Mouse (Mus musculus) midbrain, postnatal 0 days (tissue): ENCODE data around the gene Eif2s1. TPM values are rescaled to one million over a fixed set of nuclear protein-coding genes. Genes with fewer than 3 reads are reported as not detected.

Experiments
- ATAC-seq: fragments of 200-750 bp; cut with Nextera tagmentation; 2 replicates; pipeline ENCODE4 v1.8.0; 2017; ENCODE audit warnings: moderate number of reproducible peaks, mild to moderate bottlenecking, moderate TSS enrichment, moderate library complexity; ENCODE audit not compliant: low FRiP score
- DNase-seq: peaks from one replicate; pipeline ENCODE4 v3.0.0-alpha.2; 2015; ENCODE audit warnings: low spot score
- H3K27ac ChIP-seq: fragments of 300-500 bp; sonication (generic); 2 replicates; pipeline ENCODE4 v1.5.1; 2014; ENCODE audit warnings: low read depth, mild to moderate bottlenecking, low read length, mixed read lengths
- H3K27me3 ChIP-seq: fragments of 300-500 bp; sonication (generic); 2 replicates; pipeline ENCODE4 v1.6.1; 2014; ENCODE audit warnings: low read length, control low read depth, mixed read lengths; ENCODE audit not compliant: insufficient read depth
- H3K36me3 ChIP-seq: fragments of 300-500 bp; sonication (generic); 2 replicates; pipeline ENCODE4 v1.6.1; 2014; ENCODE audit warnings: low read length, control low read depth, mixed read lengths; ENCODE audit not compliant: insufficient read depth
- H3K4me1 ChIP-seq: fragments of 300-500 bp; sonication (generic); 2 replicates; pipeline ENCODE4 v1.6.1; 2014; ENCODE audit warnings: mild to moderate bottlenecking, control low read depth, antibody characterized with exemption, low read length, mixed read lengths; ENCODE audit not compliant: insufficient read depth
- H3K4me2 ChIP-seq: fragments of 300-500 bp; sonication (generic); 2 replicates; pipeline ENCODE4 v1.6.1; 2014; ENCODE audit warnings: low read depth, mild to moderate bottlenecking, low read length, mixed read lengths; ENCODE audit not compliant: poor library complexity, severe bottlenecking
- H3K4me3 ChIP-seq: fragments of 300-500 bp; sonication (generic); 2 replicates; pipeline ENCODE4 v1.5.1; 2014; ENCODE audit warnings: low read depth, mild to moderate bottlenecking, low read length, moderate library complexity
- H3K9ac ChIP-seq: fragments of 300-500 bp; sonication (generic); replicated peaks from 2 replicates; pipeline ENCODE4 v1.6.1; 2014; ENCODE audit warnings: mild to moderate bottlenecking, low read length, moderate library complexity, mixed read lengths; ENCODE audit not compliant: poor library complexity, severe bottlenecking
- H3K9me3 ChIP-seq: fragments of 300-500 bp; sonication (generic); 2 replicates; pipeline ENCODE4 v1.6.1; 2016; ENCODE audit warnings: low read length, control low read depth
- CTCF ChIP-seq: IDR thresholded peaks from 2 replicates; pipeline ENCODE4 v1.5.1; 2016; ENCODE audit warnings: antibody characterized with exemption, mild to moderate bottlenecking
- WGBS: fragments of 180-500 bp; shearing (Covaris S2); extraction: QIAGEN DNeasy Blood & Tissue Kit; methylation state at CpG from one replicate; pipeline ENCODE4 v1.1.7; 2014; 5-methylcytosine and 5-hydroxymethylcytosine counted together
- polyA plus RNA-seq: library from polyadenylated mRNA; unstranded; fragments of >200 nt; fragmentation: Nextera tagmentation; extraction: Ambion mirVana; gene quantifications from 2 replicates; pipeline ENCODE4 v1.2.1, GENCODE M21; 2015
- total RNA-seq: library from RNA; depleted of rRNA; stranded (reverse); fragments of >200 nt; gene quantifications from 2 replicates; pipeline ENCODE4 v1.2.3, GENCODE M21; 2014

Gene Eif2s1
- total and polyA plus RNA-seq, 2 experiments from 2014 or later, result 35.1 to 80.5 TPM

GRCm38 (mm10) chr12:78908081-78908605 lies 46.5 kb downstream of the Eif2s1 start:
- no peak for DNase-seq
- Histone ChIP-seq H3K4me1 (0 out of 2 replicates have a peak, but pooled peaks cover 4% of the 10 kb centered on the region), H3K9me3 (no peaks in the 10 kb centered on the region), H3K36me3 (no peaks in the 10 kb centered on the region), H3K4me3 (no peak overlapping the region), H3K27ac (no peak overlapping the region), H3K27me3 (peaks cover 24% of the 10 kb centered on the region; the same call in 1 of the 2 replicates), H3K4me2 (no peak overlapping the region), H3K9ac (no peak overlapping the region)
- TF ChIP-seq CTCF, result no peak
- 86% methylated on average over 6 of the region's 6 CpGs for WGBS
- ATAC-seq, result no peak

GRCm38 (mm10) chr12:78910684-78911461 lies 49.3 kb downstream of the Eif2s1 start:
- peak overlapping the region; percentile 51 for H3K4me2 ChIP-seq
- 0 out of 2 replicates have a peak overlapping the region, but pooled peaks have one; percentile 26 for H3K4me3 ChIP-seq
- WGBS, result 13% methylated on average over 16 of the region's 16 CpGs
- no peak for TF ChIP-seq CTCF
- no peak for DNase-seq
- H3K27ac ChIP-seq, result no peak overlapping the region
- no peaks in the 10 kb centered on the region for H3K9me3 ChIP-seq
- ATAC-seq, result no peak
- H3K27me3 ChIP-seq, result peaks cover 27% of the 10 kb centered on the region; the same call in 1 of the 2 replicates
- no peaks in the 10 kb centered on the region for H3K36me3 ChIP-seq
- no peak overlapping the region for H3K9ac ChIP-seq
- 0 out of 2 replicates have a peak, but pooled peaks cover 4% of the 10 kb centered on the region for H3K4me1 ChIP-seq

GRCm38 (mm10) chr12:78911707-78912417 lies 50.2 kb downstream of the Eif2s1 start:
- Histone ChIP-seq H3K4me3 (peak overlapping the region; percentile 26), H3K4me1 (0 out of 2 replicates have a peak, but pooled peaks cover 4% of the 10 kb centered on the region), H3K27ac (no peak overlapping the region), H3K9me3 (no peaks in the 10 kb centered on the region), H3K9ac (no peak overlapping the region), H3K27me3 (peaks cover 27% of the 10 kb centered on the region; the same call in 1 of the 2 replicates), H3K4me2 (peak overlapping the region; percentile 51), H3K36me3 (no peaks in the 10 kb centered on the region)
- TF ChIP-seq CTCF, result no peak
- ATAC-seq, result no peak
- 2% methylated on average over 37 of the region's 37 CpGs for WGBS
- no peak for DNase-seq

- Histone ChIP-seq H3K36me3 (no peaks in the 10 kb centered on the region), H3K4me3 (no peak overlapping the region), H3K27me3 (peaks cover 27% of the 10 kb centered on the region; the same call in 1 of the 2 replicates), H3K27ac (no peak overlapping the region), H3K4me2 (no peak overlapping the region), H3K9ac (no peak overlapping the region), H3K9me3 (no peaks in the 10 kb centered on the region), H3K4me1 (0 out of 2 replicates have a peak, but pooled peaks cover 4% of the 10 kb centered on the region)
- 87% methylated on average over 4 of the region's 4 CpGs for WGBS
- no peak for ATAC-seq
- TF ChIP-seq CTCF, result no peak
- DNase-seq, result no peak
Measured at GRCm38 (mm10) chr12:78914458-78914857, 52.8 kb downstream of the Eif2s1 start.

GRCm38 (mm10) chr12:78915561-78915960 lies 53.9 kb downstream of the Eif2s1 start:
- Histone ChIP-seq H3K27me3 (peaks cover 22% of the 10 kb centered on the region; the same call in 1 of the 2 replicates), H3K4me3 (no peak overlapping the region), H3K4me2 (no peak overlapping the region), H3K27ac (no peak overlapping the region), H3K36me3 (no peaks in the 10 kb centered on the region), H3K9ac (no peak overlapping the region), H3K4me1 (0 out of 2 replicates have a peak, but pooled peaks cover 4% of the 10 kb centered on the region), H3K9me3 (no peaks in the 10 kb centered on the region)
- 75% methylated on average over 3 of the region's 3 CpGs for WGBS
- DNase-seq (no peak), ATAC-seq (no peak)
- TF ChIP-seq CTCF, result no peak
